Mouse (Mus musculus) midbrain, postnatal 0 days (tissue): ENCODE measurements around the gene Kremen2. TPM values are rescaled to one million over a fixed set of nuclear protein-coding genes. Genes with fewer than 3 reads are reported as not detected.
A peak's percentile ranks its signal among the peaks of the same experiment; 100 is the strongest.

ENCODE experiments used
- ATAC-seq: fragments of 200-750 bp; cut with Nextera tagmentation; 2 replicates; pipeline ENCODE4 v1.8.0; 2017; ENCODE audit warnings: moderate number of reproducible peaks, mild to moderate bottlenecking, moderate TSS enrichment, moderate library complexity; ENCODE audit not compliant: low FRiP score
- DNase-seq: peaks from one replicate; pipeline ENCODE4 v3.0.0-alpha.2; 2015; ENCODE audit warnings: low spot score
- H3K27ac ChIP-seq: fragments of 300-500 bp; sonication (generic); 2 replicates; pipeline ENCODE4 v1.5.1; 2014; ENCODE audit warnings: low read depth, mild to moderate bottlenecking, low read length, mixed read lengths
- H3K27me3 ChIP-seq: fragments of 300-500 bp; sonication (generic); 2 replicates; pipeline ENCODE4 v1.6.1; 2014; ENCODE audit warnings: low read length, control low read depth, mixed read lengths; ENCODE audit not compliant: insufficient read depth
- H3K36me3 ChIP-seq: fragments of 300-500 bp; sonication (generic); 2 replicates; pipeline ENCODE4 v1.6.1; 2014; ENCODE audit warnings: low read length, control low read depth, mixed read lengths; ENCODE audit not compliant: insufficient read depth
- H3K4me1 ChIP-seq: fragments of 300-500 bp; sonication (generic); 2 replicates; pipeline ENCODE4 v1.6.1; 2014; ENCODE audit warnings: mild to moderate bottlenecking, control low read depth, antibody characterized with exemption, low read length, mixed read lengths; ENCODE audit not compliant: insufficient read depth
- H3K4me2 ChIP-seq: fragments of 300-500 bp; sonication (generic); 2 replicates; pipeline ENCODE4 v1.6.1; 2014; ENCODE audit warnings: low read depth, mild to moderate bottlenecking, low read length, mixed read lengths; ENCODE audit not compliant: poor library complexity, severe bottlenecking
- H3K4me3 ChIP-seq: fragments of 300-500 bp; sonication (generic); 2 replicates; pipeline ENCODE4 v1.5.1; 2014; ENCODE audit warnings: low read depth, mild to moderate bottlenecking, low read length, moderate library complexity
- H3K9ac ChIP-seq: fragments of 300-500 bp; sonication (generic); replicated peaks from 2 replicates; pipeline ENCODE4 v1.6.1; 2014; ENCODE audit warnings: mild to moderate bottlenecking, low read length, moderate library complexity, mixed read lengths; ENCODE audit not compliant: poor library complexity, severe bottlenecking
- H3K9me3 ChIP-seq: fragments of 300-500 bp; sonication (generic); 2 replicates; pipeline ENCODE4 v1.6.1; 2016; ENCODE audit warnings: low read length, control low read depth
- CTCF ChIP-seq: IDR thresholded peaks from 2 replicates; pipeline ENCODE4 v1.5.1; 2016; ENCODE audit warnings: antibody characterized with exemption, mild to moderate bottlenecking
- WGBS: fragments of 180-500 bp; shearing (Covaris S2); extraction: QIAGEN DNeasy Blood & Tissue Kit; methylation state at CpG from one replicate; pipeline ENCODE4 v1.1.7; 2014; 5-methylcytosine and 5-hydroxymethylcytosine counted together
- polyA plus RNA-seq: library from polyadenylated mRNA; unstranded; fragments of >200 nt; fragmentation: Nextera tagmentation; extraction: Ambion mirVana; gene quantifications from 2 replicates; pipeline ENCODE4 v1.2.1, GENCODE M21; 2015
- total RNA-seq: library from RNA; depleted of rRNA; stranded (reverse); fragments of >200 nt; gene quantifications from 2 replicates; pipeline ENCODE4 v1.2.3, GENCODE M21; 2014

The Kremen2 gene
- total and polyA plus RNA-seq, 2 experiments from 2014 or later, result 0.38 to 1.3 TPM

DNA sequence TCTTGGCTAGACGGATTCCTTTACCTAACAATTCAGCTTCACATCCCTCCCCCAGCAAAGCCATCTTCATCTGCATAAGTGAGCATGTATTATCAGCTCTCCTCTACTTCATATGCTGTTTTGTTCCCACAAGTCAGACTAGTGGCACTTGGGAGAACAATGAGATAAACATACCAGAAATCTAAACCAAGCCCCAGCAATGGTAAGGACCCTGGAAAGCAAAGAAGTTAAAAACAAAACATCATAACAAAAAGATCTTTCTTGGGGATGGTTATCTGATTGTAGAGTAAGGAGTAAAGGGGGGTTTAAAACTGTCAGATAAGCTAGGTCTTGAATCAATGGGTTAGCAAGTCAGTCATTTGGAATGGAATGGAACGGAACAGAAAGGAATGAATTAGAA, 24.9 kb upstream of the Kremen2 start:
- Histone ChIP-seq H3K4me2 (peak overlapping the region; percentile 65), H3K4me3 (peak overlapping the region; percentile 65), H3K9me3 (no peaks in the 10 kb centered on the region), H3K27me3 (no peaks in the 10 kb centered on the region), H3K4me1 (peaks cover 5% of the 10 kb centered on the region), H3K9ac (peak overlapping the region; percentile 98), H3K36me3 (no peaks in the 10 kb centered on the region), H3K27ac (peak overlapping the region; percentile 93)
- DNase-seq, result no peak
- no peak for ATAC-seq
- WGBS, result 0% methylated on average over 2 of the region's 2 CpGs
- no peak for TF ChIP-seq CTCF

DNA sequence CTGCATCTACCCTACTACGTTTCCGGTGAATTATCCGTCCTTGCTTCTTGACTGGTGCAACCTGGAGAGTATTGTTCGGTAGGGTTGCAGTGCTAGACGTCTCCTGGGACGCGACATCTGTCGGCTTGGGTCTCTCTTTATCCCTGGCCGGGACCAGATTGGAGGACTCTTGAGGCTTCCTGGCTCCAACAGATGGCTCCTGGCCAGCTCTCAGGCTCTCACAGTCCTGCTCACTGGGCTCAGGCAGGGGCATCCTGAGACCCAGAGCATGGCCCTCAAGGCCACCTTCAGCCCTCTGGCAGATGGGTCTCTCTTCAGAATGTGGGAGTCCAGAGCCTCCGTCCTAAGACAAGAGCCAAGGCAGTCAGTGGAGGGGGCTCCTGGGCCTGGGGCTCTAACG, 17.3 kb upstream of the Kremen2 start:
- Histone ChIP-seq H3K4me1 (no peaks in the 10 kb centered on the region), H3K27me3 (no peaks in the 10 kb centered on the region), H3K27ac (no peak overlapping the region), H3K4me3 (no peak overlapping the region), H3K9me3 (no peaks in the 10 kb centered on the region), H3K4me2 (no peak overlapping the region), H3K9ac (no peak overlapping the region), H3K36me3 (peaks cover 43% of the 10 kb centered on the region)
- ATAC-seq (no peak), DNase-seq (no peak)
- 82% methylated on average over 11 of the region's 11 CpGs for WGBS
- TF ChIP-seq CTCF, result no peak

DNA sequence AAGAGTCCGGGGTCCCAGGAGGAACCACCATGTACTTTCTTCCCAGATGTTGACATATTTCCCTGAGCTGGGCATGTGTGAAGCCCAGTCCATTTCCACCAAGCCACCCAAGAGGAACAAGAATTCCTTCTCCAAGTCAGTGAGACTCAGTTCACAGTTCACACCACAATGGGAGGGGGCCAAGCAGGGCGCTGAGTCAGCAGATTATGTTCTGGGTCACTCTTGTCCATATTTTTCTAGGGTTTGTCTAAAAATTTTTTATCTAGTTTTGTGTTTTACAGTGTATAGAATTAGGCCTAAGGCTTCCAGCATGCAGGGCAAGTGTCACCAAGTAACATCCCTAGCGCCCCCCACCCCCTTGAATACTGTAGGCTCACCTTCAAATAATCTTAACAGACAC, 15.5 kb upstream of the Kremen2 start:
- no peak overlapping the region for H3K27ac ChIP-seq
- H3K4me2 ChIP-seq, result no peak overlapping the region
- no peaks in the 10 kb centered on the region for H3K4me1 ChIP-seq
- H3K9me3 ChIP-seq, result no peaks in the 10 kb centered on the region
- no peak for DNase-seq
- H3K27me3 ChIP-seq, result no peaks in the 10 kb centered on the region
- WGBS, result 93% methylated on average over 3 of the region's 3 CpGs
- TF ChIP-seq CTCF, result no peak
- no peak overlapping the region for H3K4me3 ChIP-seq
- no peak overlapping the region for H3K9ac ChIP-seq
- H3K36me3 ChIP-seq, result peaks cover 61% of the 10 kb centered on the region
- ATAC-seq, result no peak

DNA sequence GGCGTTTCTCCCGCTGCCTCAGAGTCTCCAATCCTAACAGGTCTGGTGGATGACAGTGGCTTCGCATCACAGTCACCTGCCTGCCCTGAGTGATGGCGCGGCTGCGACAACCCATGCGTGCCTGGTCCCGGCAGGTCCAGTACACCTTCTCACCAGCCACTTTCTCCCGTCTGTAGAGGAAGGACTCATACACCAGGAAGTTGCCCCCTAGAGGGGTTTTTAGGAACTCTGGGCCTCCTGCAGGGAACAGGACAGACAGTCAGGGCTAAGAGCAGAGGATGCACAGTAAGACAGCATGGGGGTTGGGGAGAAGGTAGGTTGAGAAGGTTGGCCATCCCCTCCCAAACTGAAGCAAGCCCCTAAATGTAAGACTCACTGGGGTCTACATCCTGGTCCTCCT, 14.6 kb upstream of the Kremen2 start:
- peaks cover 68% of the 10 kb centered on the region for H3K36me3 ChIP-seq
- H3K4me3 ChIP-seq, result no peak overlapping the region
- H3K9me3 ChIP-seq, result no peaks in the 10 kb centered on the region
- 96% methylated on average over 9 of the region's 9 CpGs for WGBS
- H3K27me3 ChIP-seq, result no peaks in the 10 kb centered on the region
- H3K27ac ChIP-seq, result no peak overlapping the region
- no peak for TF ChIP-seq CTCF
- no peak for DNase-seq
- H3K9ac ChIP-seq, result no peak overlapping the region
- no peaks in the 10 kb centered on the region for H3K4me1 ChIP-seq
- no peak for ATAC-seq
- no peak overlapping the region for H3K4me2 ChIP-seq

DNA sequence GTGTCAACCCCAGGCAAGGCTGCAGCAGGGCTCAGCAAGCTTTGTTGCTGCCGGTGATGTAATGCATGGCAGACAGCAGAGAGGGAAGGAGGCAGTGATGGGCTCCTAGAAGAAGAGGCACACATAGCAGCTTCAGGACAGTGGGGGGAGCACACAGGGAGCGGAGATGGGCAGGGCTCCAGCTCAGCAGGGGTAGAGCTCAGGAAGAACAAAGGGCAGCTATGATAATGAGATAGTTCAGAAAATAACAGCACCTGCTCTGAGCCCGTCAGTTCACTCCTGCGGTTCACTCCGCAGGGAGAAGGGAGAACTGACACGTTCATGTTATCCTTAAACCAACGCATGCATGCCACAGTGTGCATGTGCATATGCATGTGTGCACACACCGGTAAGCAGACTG, 13.2 kb upstream of the Kremen2 start:
- Histone ChIP-seq H3K27me3 (no peaks in the 10 kb centered on the region), H3K4me2 (no peak overlapping the region), H3K4me3 (no peak overlapping the region), H3K4me1 (no peaks in the 10 kb centered on the region), H3K27ac (no peak overlapping the region), H3K9ac (no peak overlapping the region), H3K36me3 (peaks cover 77% of the 10 kb centered on the region), H3K9me3 (no peaks in the 10 kb centered on the region)
- no peak for ATAC-seq
- WGBS, result 54% methylated on average over 8 of the region's 8 CpGs
- no peak for TF ChIP-seq CTCF
- no peak for DNase-seq

DNA sequence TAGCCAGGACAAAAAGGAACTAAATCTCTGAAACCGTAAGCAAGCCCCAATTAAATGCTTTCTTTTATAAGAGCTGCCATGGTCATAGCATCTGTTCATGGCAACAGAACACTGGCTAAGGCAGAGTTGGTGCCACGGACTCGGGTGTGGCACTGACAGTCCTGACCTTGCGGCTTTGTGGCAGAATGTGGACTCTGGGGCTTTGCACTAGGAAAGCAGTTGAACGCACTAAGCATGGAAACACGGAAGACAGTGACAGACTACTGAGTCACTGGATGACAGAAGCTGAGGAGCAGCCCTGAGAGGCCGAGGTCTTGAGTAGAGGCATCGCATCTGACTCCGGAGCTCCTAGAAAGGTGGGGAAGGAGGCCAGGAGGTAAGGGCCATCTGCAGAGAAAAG, 11.9 kb upstream of the Kremen2 start:
- WGBS, result 98% methylated on average over 9 of the region's 9 CpGs
- Histone ChIP-seq H3K27ac (no peak overlapping the region), H3K4me2 (no peak overlapping the region), H3K27me3 (no peaks in the 10 kb centered on the region), H3K4me3 (no peak overlapping the region), H3K9ac (no peak overlapping the region), H3K4me1 (no peaks in the 10 kb centered on the region), H3K36me3 (peaks cover 82% of the 10 kb centered on the region), H3K9me3 (no peaks in the 10 kb centered on the region)
- no peak for DNase-seq
- ATAC-seq, result no peak
- no peak for TF ChIP-seq CTCF

DNA sequence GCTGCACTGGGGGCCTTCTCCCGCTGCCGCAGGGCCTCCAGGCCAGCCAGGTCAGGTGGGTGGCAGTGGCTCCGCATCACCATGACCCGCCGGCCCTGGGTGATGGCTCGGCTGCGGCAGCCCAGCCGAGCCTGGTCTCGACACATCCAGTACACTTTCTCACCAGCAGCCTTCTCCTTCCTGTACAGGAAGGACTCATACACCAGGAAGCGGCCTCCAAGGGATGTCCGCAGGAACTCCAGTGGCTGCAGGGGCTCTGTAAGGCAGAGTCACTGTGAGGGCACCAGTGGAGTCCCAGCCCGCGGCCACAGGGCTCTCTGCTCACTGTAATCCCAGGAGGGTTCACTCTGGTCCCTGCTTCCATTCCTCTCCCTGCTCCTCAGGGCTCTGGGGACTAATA, 10.1 kb upstream of the Kremen2 start:
- no peak overlapping the region for H3K4me2 ChIP-seq
- TF ChIP-seq CTCF, result no peak
- WGBS, result 90% methylated on average over 13 of the region's 13 CpGs
- DNase-seq (no peak), ATAC-seq (no peak)
- no peaks in the 10 kb centered on the region for H3K9me3 ChIP-seq
- peaks cover 79% of the 10 kb centered on the region for H3K36me3 ChIP-seq
- H3K4me1 ChIP-seq, result no peaks in the 10 kb centered on the region
- H3K9ac ChIP-seq, result no peak overlapping the region
- no peak overlapping the region for H3K27ac ChIP-seq
- H3K4me3 ChIP-seq, result no peak overlapping the region
- H3K27me3 ChIP-seq, result no peaks in the 10 kb centered on the region
